8 mouse cellular contexts compared by ENCODE assay signal in genomic region chr7:67645681-67646014, GRCm38 (mm10). TPM values are rescaled to one million over a fixed set of nuclear protein-coding genes. Genes with fewer than 3 reads are reported as not detected.
DNase-seq lines count a peak whose midpoint lies in the region; ATAC-seq and TF ChIP-seq lines count a peak whose summit lies in the region.

No protein-coding gene starts in this region.

- H3K36me3 ChIP-seq in kidney, adult 2 months (ENCODE audit: control insufficient read depth, insufficient read depth, low read length) = no peaks in the 10 kb centered on the region; the same call in 1 of the 2 replicates
- no peaks in the 10 kb centered on the region for H3K36me3 ChIP-seq in hindbrain, embryonic 16.5 days (ENCODE audit: control insufficient read depth, insufficient read depth, low read length)
- H3K36me3 ChIP-seq in midbrain, embryonic 14.5 days (ENCODE audit: control insufficient read depth, insufficient read depth, low read length) = 0 out of 2 replicates have a peak, but pooled peaks cover 2% of the 10 kb centered on the region

- DNase-seq in kidney, adult 2 months = no peak
- no peak for DNase-seq in kidney, adult 9 months
- DNase-seq in midbrain, embryonic 14.5 days = no peak
- DNase-seq in urinary bladder, postnatal 10 days (ENCODE audit: low spot score) = no peak
- no peak for DNase-seq in layer of hippocampus, postnatal 25 days (ENCODE audit: extremely low spot score in 1 of 2, low spot score in 1 of 2)
- DNase-seq in ovary, postnatal 36 days (ENCODE audit: low spot score) = no peak

- TF ChIP-seq CTCF in kidney, adult 2 months (conservative IDR thresholded peaks at IDR 0.05; ENCODE audit: insufficient read depth, insufficient read length, low read depth, low read length) = no peak

- H3K4me3 ChIP-seq in kidney, adult 2 months (ENCODE audit: insufficient read depth, low read depth, low read length) = peak overlapping the region; percentile 89
- peak overlapping the region; percentile 94 for H3K4me3 ChIP-seq in hindbrain, embryonic 16.5 days (ENCODE audit: low read length)
- H3K4me3 ChIP-seq in midbrain, embryonic 14.5 days (replicated peaks; ENCODE audit: low read depth, low read length) = peak overlapping the region; percentile 78

- H3K27me3 ChIP-seq in kidney, adult 2 months (replicated peaks; ENCODE audit: control insufficient read depth, insufficient read depth, low read length) = no peaks in the 10 kb centered on the region
- no peaks in the 10 kb centered on the region for H3K27me3 ChIP-seq in hindbrain, embryonic 16.5 days (replicated peaks; ENCODE audit: control insufficient read depth, insufficient read depth, low read length)
- no peaks in the 10 kb centered on the region for H3K27me3 ChIP-seq in midbrain, embryonic 14.5 days (ENCODE audit: control insufficient read depth, insufficient read depth, low read length)

- WGBS in kidney, adult 2 months = under 1% methylated on average over 15 of the region's 15 CpGs
- WGBS in hindbrain, embryonic 16.5 days = 1% methylated on average over 15 of the region's 15 CpGs
- WGBS in midbrain, embryonic 14.5 days = under 1% methylated on average over 15 of the region's 15 CpGs

- H3K4me2 ChIP-seq in hindbrain, embryonic 16.5 days (ENCODE audit: low read length) = peak overlapping the region; percentile 80
- H3K4me2 ChIP-seq in midbrain, embryonic 14.5 days (ENCODE audit: low read length) = peak overlapping the region; percentile 61

- TF ChIP-seq POLR2A in kidney, adult 2 months (IDR thresholded peaks at IDR 0.05; ENCODE audit: low read depth, low read length) = no peak

- peak; percentile 27 for ATAC-seq in common myeloid progenitor, adult 5-6 weeks (replicated peaks; ENCODE audit: low read depth, poor library complexity, severe bottlenecking)
- ATAC-seq in hindbrain, embryonic 16.5 days = no peak
- no peak; the same call in 1 of the 2 replicates for ATAC-seq in midbrain, embryonic 14.5 days (ENCODE audit: low FRiP score, low TSS enrichment)

- peak overlapping the region; percentile 69 for H3K9ac ChIP-seq in hindbrain, embryonic 16.5 days (ENCODE audit: low read depth, low read length)
- peak overlapping the region; percentile 82 for H3K9ac ChIP-seq in midbrain, embryonic 14.5 days (replicated peaks; ENCODE audit: low read length)

- H3K27ac ChIP-seq in kidney, adult 2 months (ENCODE audit: insufficient read depth, low read depth, low read length) = peak overlapping the region; percentile 78
- H3K27ac ChIP-seq in hindbrain, embryonic 16.5 days (ENCODE audit: low read depth, low read length) = peak overlapping the region; percentile 88
- peak overlapping the region; percentile 91 for H3K27ac ChIP-seq in midbrain, embryonic 14.5 days (replicated peaks; ENCODE audit: low read depth, low read length)

- no peaks in the 10 kb centered on the region for H3K9me3 ChIP-seq in hindbrain, embryonic 16.5 days (ENCODE audit: control insufficient read depth, low read length)
- H3K9me3 ChIP-seq in midbrain, embryonic 14.5 days (ENCODE audit: control insufficient read depth, low read length) = no peaks in the 10 kb centered on the region

- peaks cover 11% of the 10 kb centered on the region; the same call in 1 of the 2 replicates for H3K4me1 ChIP-seq in kidney, adult 2 months (ENCODE audit: control insufficient read depth, insufficient read depth, low read length)
- H3K4me1 ChIP-seq in hindbrain, embryonic 16.5 days (ENCODE audit: control insufficient read depth, insufficient read depth, low read depth, low read length) = peaks cover 19% of the 10 kb centered on the region
- H3K4me1 ChIP-seq in midbrain, embryonic 14.5 days (ENCODE audit: control insufficient read depth, insufficient read depth, low read length) = peaks cover 20% of the 10 kb centered on the region; the same call in 1 of the 2 replicates

RNA-seq across cellular contexts. Expression of gene Lrrc28, which starts 0.6 kb away (rescaled TPM):
- polyA plus RNA-seq in kidney, adult 2 months (2012; rRNA removed) = 41.8 and 46.1 TPM in 2 replicates
- 21.5 and 24.9 TPM in 2 replicates for total RNA-seq in common myeloid progenitor, adult 5-6 weeks (2017)
- polyA plus RNA-seq in hindbrain, embryonic 16.5 days (2015; fragmentation: Nextera tagmentation; extraction: Ambion mirVana) = 21.1 and 21.2 TPM in 2 replicates
- polyA plus RNA-seq in midbrain, embryonic 14.5 days (2014; fragmentation: Nextera tagmentation; extraction: Ambion mirVana) = 27.7 and 39.7 TPM in 2 replicates
- 10 to 100 TPM; 35.8 to 37.3 TPM for total RNA-seq in layer of hippocampus, postnatal 25 days (2021)

RNA-seq across cellular contexts. Expression of gene Ttc23, which starts 1.6 kb away (rescaled TPM):
- 8.4 and 8.8 TPM in 2 replicates for polyA plus RNA-seq in kidney, adult 2 months (2012; rRNA removed)
- total RNA-seq in common myeloid progenitor, adult 5-6 weeks (2017) = 1.8 and 2.0 TPM in 2 replicates
- 7.6 and 9.9 TPM in 2 replicates for polyA plus RNA-seq in hindbrain, embryonic 16.5 days (2015; fragmentation: Nextera tagmentation; extraction: Ambion mirVana)
- 5.7 and 12.8 TPM in 2 replicates for polyA plus RNA-seq in midbrain, embryonic 14.5 days (2014; fragmentation: Nextera tagmentation; extraction: Ambion mirVana)
- 1 to 10 TPM; 6.2 to 6.3 TPM for total RNA-seq in layer of hippocampus, postnatal 25 days (2021)
